Mouse (Mus musculus) liver, embryonic 11.5 days (tissue): ENCODE measurements around the gene 4931414P19Rik. TPM values are rescaled to one million over a fixed set of nuclear protein-coding genes. Genes with fewer than 3 reads are reported as not detected.
A peak's percentile ranks its signal among the peaks of the same experiment; 100 is the strongest.

Source experiments
- ATAC-seq: fragments of 200-750 bp; cut with Nextera tagmentation; replicated peaks from 2 replicates; pipeline ENCODE4 v1.8.0; 2017; ENCODE audit warnings: moderate number of reproducible peaks, mild to moderate bottlenecking, moderate TSS enrichment, moderate library complexity; ENCODE audit not compliant: low FRiP score
- DNase-seq: peaks from one replicate; pipeline ENCODE4 v3.0.0-alpha.2; 2017; ENCODE audit warnings: low spot score
- H3K27ac ChIP-seq: fragments of 300-500 bp; sonication (generic); 2 replicates; pipeline ENCODE4 v1.5.1; 2014; ENCODE audit warnings: mild to moderate bottlenecking, low read depth, low read length, control low read depth
- H3K27me3 ChIP-seq: fragments of 300-500 bp; sonication (generic); replicated peaks from 2 replicates; pipeline ENCODE4 v1.6.1; 2014; ENCODE audit warnings: low read length, mixed read lengths; ENCODE audit not compliant: control insufficient read depth, insufficient read depth
- H3K36me3 ChIP-seq: fragments of 300-500 bp; sonication (generic); 2 replicates; pipeline ENCODE4 v1.6.1; 2014; ENCODE audit warnings: mild to moderate bottlenecking, low read length, moderate library complexity, mixed read lengths; ENCODE audit not compliant: control insufficient read depth, insufficient read depth
- H3K4me1 ChIP-seq: fragments of 300-500 bp; sonication (generic); replicated peaks from 2 replicates; pipeline ENCODE4 v1.6.1; 2014; ENCODE audit warnings: low read length, mixed read lengths; ENCODE audit not compliant: control insufficient read depth, insufficient read depth
- H3K4me2 ChIP-seq: fragments of 300-500 bp; sonication (generic); 2 replicates; pipeline ENCODE4 v1.6.1; 2014; ENCODE audit warnings: mild to moderate bottlenecking, control low read depth, moderate library complexity
- H3K4me3 ChIP-seq: fragments of 300-500 bp; sonication (generic); 2 replicates; pipeline ENCODE4 v1.5.1; 2014; ENCODE audit warnings: low read depth, low read length, control low read depth
- H3K9ac ChIP-seq: fragments of 300-500 bp; sonication (generic); 2 replicates; pipeline ENCODE4 v1.6.1; 2014; ENCODE audit warnings: low read depth, low read length, control low read depth
- H3K9me3 ChIP-seq: fragments of 300-500 bp; sonication (generic); 2 replicates; pipeline ENCODE4 v1.6.1; 2016; ENCODE audit warnings: low read length, inconsistent platforms, mixed read lengths; ENCODE audit not compliant: control insufficient read depth
- WGBS: fragments of 180-500 bp; shearing (Covaris S2); extraction: QIAGEN DNeasy Blood & Tissue Kit; methylation state at CpG from one replicate; pipeline ENCODE4 v1.1.7; 2014; 5-methylcytosine and 5-hydroxymethylcytosine counted together
- polyA plus RNA-seq: library from polyadenylated mRNA; unstranded; fragments of >200 nt; fragmentation: Nextera tagmentation; extraction: Ambion mirVana; gene quantifications from 2 replicates; pipeline ENCODE4 v1.2.1, GENCODE M21; 2014

The 4931414P19Rik gene
- polyA plus RNA-seq, 1 experiment from 2014 or later = 5.8 TPM

- H3K27ac ChIP-seq = no peak overlapping the region
- 0 out of 2 replicates have a peak, but pooled peaks cover 3% of the 10 kb centered on the region for H3K27me3 ChIP-seq
- H3K36me3 ChIP-seq = peaks cover 60% of the 10 kb centered on the region
- WGBS = 92% methylated on average over 9 of the region's 9 CpGs
- no peak overlapping the region for H3K9ac ChIP-seq
- DNase-seq (no peak), ATAC-seq (no peak)
- no peak overlapping the region for H3K4me2 ChIP-seq
- H3K9me3 ChIP-seq = no peaks in the 10 kb centered on the region
- no peak overlapping the region for H3K4me3 ChIP-seq
- H3K4me1 ChIP-seq = 0 out of 2 replicates have a peak, but pooled peaks cover 9% of the 10 kb centered on the region
These were observed 38.5 kb upstream of the 4931414P19Rik start for GRCm38 (mm10) chr14:54644294-54644693.

GRCm38 (mm10) chr14:54643011-54643410, 37.2 kb upstream of the 4931414P19Rik start:
- Histone ChIP-seq H3K9me3 (no peaks in the 10 kb centered on the region), H3K4me2 (no peak overlapping the region), H3K36me3 (peaks cover 51% of the 10 kb centered on the region), H3K4me1 (0 out of 2 replicates have a peak, but pooled peaks cover 9% of the 10 kb centered on the region), H3K4me3 (no peak overlapping the region), H3K9ac (no peak overlapping the region), H3K27ac (no peak overlapping the region), H3K27me3 (0 out of 2 replicates have a peak, but pooled peaks cover 3% of the 10 kb centered on the region)
- DNase-seq = no peak
- WGBS = 91% methylated on average over 2 of the region's 2 CpGs
- no peak for ATAC-seq

- Histone ChIP-seq H3K9me3 (no peaks in the 10 kb centered on the region), H3K4me3 (no peak overlapping the region), H3K4me2 (no peak overlapping the region), H3K27ac (no peak overlapping the region), H3K4me1 (0 out of 2 replicates have a peak, but pooled peaks cover 9% of the 10 kb centered on the region), H3K9ac (no peak overlapping the region), H3K27me3 (0 out of 2 replicates have a peak, but pooled peaks cover 3% of the 10 kb centered on the region), H3K36me3 (peaks cover 45% of the 10 kb centered on the region)
- DNase-seq (peak; percentile 47), ATAC-seq (no peak)
- WGBS = 85% methylated on average over 25 of the region's 25 CpGs
These were observed 36.6 kb upstream of the 4931414P19Rik start for GRCm38 (mm10) chr14:54642224-54642944.

GRCm38 (mm10) chr14:54641305-54641969, 35.6 kb upstream of the 4931414P19Rik start, which contains the start of gene Cdh24:
TSS of gene Cdh24 (minus strand) at chr14:54641364.
- 0 out of 2 replicates have a peak, but pooled peaks cover 3% of the 10 kb centered on the region for H3K27me3 ChIP-seq
- ATAC-seq (peak; percentile 94), DNase-seq (peak; percentile 95)
- H3K4me3 ChIP-seq = peak within 1 kb of the TSS; percentile 67
- H3K27ac ChIP-seq = peak within 1 kb of the TSS; percentile 64
- peaks cover 37% of the 10 kb centered on the region for H3K36me3 ChIP-seq
- H3K9me3 ChIP-seq = no peaks in the 10 kb centered on the region
- peak within 1 kb of the TSS; percentile 99 for H3K4me2 ChIP-seq
- 0 out of 2 replicates have a peak, but pooled peaks cover 9% of the 10 kb centered on the region for H3K4me1 ChIP-seq
- H3K9ac ChIP-seq = peak within 1 kb of the TSS; percentile 77
- WGBS = 1% methylated on average over 52 of the region's 52 CpGs

GRCm38 (mm10) chr14:54640946-54641304, 35.1 kb upstream of the 4931414P19Rik start, which contains the start of gene Gm17606:
TSS of gene Gm17606 (plus strand) at chr14:54640952.
- 0 out of 2 replicates have a peak, but pooled peaks cover 9% of the 10 kb centered on the region for H3K4me1 ChIP-seq
- DNase-seq = no peak
- peak within 1 kb of the TSS; percentile 67 for H3K4me3 ChIP-seq
- H3K9me3 ChIP-seq = no peaks in the 10 kb centered on the region
- WGBS = under 1% methylated on average over 27 of the region's 28 CpGs
- H3K9ac ChIP-seq = peak within 1 kb of the TSS; percentile 77
- H3K4me2 ChIP-seq = peak within 1 kb of the TSS; percentile 99
- no peak; the same call in 1 of the 2 replicates for ATAC-seq
- H3K27ac ChIP-seq = peak within 1 kb of the TSS; percentile 64
- 0 out of 2 replicates have a peak, but pooled peaks cover 3% of the 10 kb centered on the region for H3K27me3 ChIP-seq
- H3K36me3 ChIP-seq = peaks cover 32% of the 10 kb centered on the region

- H3K9ac ChIP-seq = peak overlapping the region; percentile 22; the same call in 1 of the 2 replicates
- H3K27me3 ChIP-seq = 0 out of 2 replicates have a peak, but pooled peaks cover 3% of the 10 kb centered on the region
- ATAC-seq = no peak
These were observed 34.3 kb upstream of the 4931414P19Rik start for GRCm38 (mm10) chr14:54640121-54640520.

GRCm38 (mm10) chr14:54638210-54638609, 32.4 kb upstream of the 4931414P19Rik start:
- Histone ChIP-seq H3K36me3 (peaks cover 14% of the 10 kb centered on the region), H3K4me2 (no peak overlapping the region), H3K27me3 (0 out of 2 replicates have a peak, but pooled peaks cover 3% of the 10 kb centered on the region), H3K27ac (no peak overlapping the region), H3K4me3 (no peak overlapping the region), H3K9ac (no peak overlapping the region), H3K4me1 (0 out of 2 replicates have a peak, but pooled peaks cover 9% of the 10 kb centered on the region), H3K9me3 (no peaks in the 10 kb centered on the region)
- ATAC-seq (no peak), DNase-seq (no peak)
- 72% methylated on average over 5 of the region's 5 CpGs for WGBS

More at GRCm38 (mm10) chr14:54640121-54640520, 34.3 kb upstream of the 4931414P19Rik start:
- no peak for DNase-seq
- 38% methylated on average over 4 of the region's 4 CpGs for WGBS
- no peak overlapping the region for H3K27ac ChIP-seq
- H3K4me3 ChIP-seq = 0 out of 2 replicates have a peak overlapping the region, but pooled peaks have one; percentile 9
- H3K36me3 ChIP-seq = peaks cover 24% of the 10 kb centered on the region
- H3K9me3 ChIP-seq = no peaks in the 10 kb centered on the region
- H3K4me2 ChIP-seq = peak overlapping the region; percentile 48
- 0 out of 2 replicates have a peak, but pooled peaks cover 9% of the 10 kb centered on the region for H3K4me1 ChIP-seq

GRCm38 (mm10) chr14:54636954-54637353, 31.2 kb upstream of the 4931414P19Rik start:
- Histone ChIP-seq H3K4me1 (0 out of 2 replicates have a peak, but pooled peaks cover 9% of the 10 kb centered on the region), H3K9ac (no peak overlapping the region), H3K4me2 (no peak overlapping the region), H3K4me3 (no peak overlapping the region), H3K9me3 (no peaks in the 10 kb centered on the region), H3K27ac (no peak overlapping the region), H3K36me3 (peaks cover 14% of the 10 kb centered on the region), H3K27me3 (0 out of 2 replicates have a peak, but pooled peaks cover 3% of the 10 kb centered on the region)
- ATAC-seq (no peak), DNase-seq (no peak)
- 52% methylated on average over 8 of the region's 8 CpGs for WGBS
